Mouse (Mus musculus) CD4-positive, CD25-positive, alpha-beta regulatory T cell (primary cell): ENCODE measurements around the gene Olfr718-ps1. TPM values are rescaled to one million over a fixed set of nuclear protein-coding genes. Genes with fewer than 3 reads are reported as not detected.

ENCODE experiments used
- polyA plus RNA-seq: library from polyadenylated mRNA; unstranded; fragments of 100-300 nt; shearing (Covaris generic); gene quantifications from one replicate; pipeline ENCODE4 v1.2.1, GENCODE M21; 2017

Gene Olfr718-ps1
- 0.05 TPM for polyA plus RNA-seq

DNA sequence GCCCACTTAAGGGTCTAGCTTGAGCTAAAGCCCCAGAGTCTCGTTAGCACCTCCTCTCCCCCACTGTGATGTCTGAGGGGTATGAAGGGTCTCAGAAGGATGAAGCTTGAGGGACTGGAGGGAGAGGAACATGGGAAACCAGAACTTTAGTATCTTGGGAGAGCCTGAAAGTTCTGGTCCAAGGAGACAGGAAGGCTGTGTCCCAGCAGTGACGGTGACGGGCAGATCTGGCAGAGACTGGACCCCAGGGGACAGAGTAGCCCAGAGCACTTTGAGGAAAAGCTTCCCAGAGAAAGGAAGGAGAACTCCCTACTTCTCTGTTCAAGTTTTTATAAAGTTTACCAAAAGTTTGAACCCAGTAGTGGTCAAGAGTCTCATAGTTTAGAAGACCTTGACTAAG is at the start of gene Olfr718-ps1:
Gene Olfr718-ps1, minus strand, starts transcription at position 101 of the 400 bp plus-strand sequence.

DNA sequence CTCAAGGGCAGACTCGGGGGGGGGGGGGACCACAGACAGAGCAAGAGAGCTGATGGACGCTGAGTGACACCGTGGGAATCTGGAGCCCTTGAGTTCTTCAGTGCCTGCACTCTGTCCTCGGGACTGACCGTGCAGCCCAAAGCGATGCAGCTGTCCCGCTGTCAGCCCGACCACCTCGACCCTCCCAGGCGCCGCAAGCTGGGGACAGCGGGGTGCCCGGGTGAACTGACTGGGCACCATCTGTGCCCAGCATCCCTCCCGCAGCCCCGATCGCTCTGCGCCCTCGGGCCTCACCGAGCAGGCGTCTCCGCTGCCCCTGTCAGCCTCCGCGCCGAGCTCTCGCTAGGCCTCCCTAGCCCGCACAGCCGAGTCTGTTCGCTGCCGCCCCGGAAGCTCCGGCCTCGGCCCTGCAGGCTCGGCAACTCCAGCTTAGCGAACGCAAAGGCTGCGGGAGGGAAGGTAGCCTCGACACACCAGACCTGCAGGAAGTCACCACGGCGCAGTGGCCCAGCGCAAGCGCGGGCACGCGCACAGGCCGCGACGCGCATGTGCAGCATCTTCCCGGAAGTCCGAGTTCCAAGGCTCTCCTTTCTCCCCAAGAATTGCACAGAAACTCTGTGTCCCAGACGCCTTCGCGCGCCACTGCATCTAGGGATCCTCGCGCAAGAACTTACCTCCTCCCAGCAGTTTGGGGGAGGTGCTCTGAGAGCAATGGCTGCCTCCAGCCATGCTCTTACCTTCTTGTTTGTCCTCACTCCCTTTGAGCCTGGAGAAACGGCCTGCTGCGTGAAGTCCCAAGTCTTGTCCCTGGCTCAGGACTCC is 33.1 kb upstream of the Olfr718-ps1 start, which contains the start of the genes Rbak and Spdye4b:
Gene Rbak, minus strand, starts transcription at position 521 of the 822 bp plus-strand sequence.
Gene Spdye4b, plus strand, starts transcription at position 763 of the 822 bp plus-strand sequence.

DNA sequence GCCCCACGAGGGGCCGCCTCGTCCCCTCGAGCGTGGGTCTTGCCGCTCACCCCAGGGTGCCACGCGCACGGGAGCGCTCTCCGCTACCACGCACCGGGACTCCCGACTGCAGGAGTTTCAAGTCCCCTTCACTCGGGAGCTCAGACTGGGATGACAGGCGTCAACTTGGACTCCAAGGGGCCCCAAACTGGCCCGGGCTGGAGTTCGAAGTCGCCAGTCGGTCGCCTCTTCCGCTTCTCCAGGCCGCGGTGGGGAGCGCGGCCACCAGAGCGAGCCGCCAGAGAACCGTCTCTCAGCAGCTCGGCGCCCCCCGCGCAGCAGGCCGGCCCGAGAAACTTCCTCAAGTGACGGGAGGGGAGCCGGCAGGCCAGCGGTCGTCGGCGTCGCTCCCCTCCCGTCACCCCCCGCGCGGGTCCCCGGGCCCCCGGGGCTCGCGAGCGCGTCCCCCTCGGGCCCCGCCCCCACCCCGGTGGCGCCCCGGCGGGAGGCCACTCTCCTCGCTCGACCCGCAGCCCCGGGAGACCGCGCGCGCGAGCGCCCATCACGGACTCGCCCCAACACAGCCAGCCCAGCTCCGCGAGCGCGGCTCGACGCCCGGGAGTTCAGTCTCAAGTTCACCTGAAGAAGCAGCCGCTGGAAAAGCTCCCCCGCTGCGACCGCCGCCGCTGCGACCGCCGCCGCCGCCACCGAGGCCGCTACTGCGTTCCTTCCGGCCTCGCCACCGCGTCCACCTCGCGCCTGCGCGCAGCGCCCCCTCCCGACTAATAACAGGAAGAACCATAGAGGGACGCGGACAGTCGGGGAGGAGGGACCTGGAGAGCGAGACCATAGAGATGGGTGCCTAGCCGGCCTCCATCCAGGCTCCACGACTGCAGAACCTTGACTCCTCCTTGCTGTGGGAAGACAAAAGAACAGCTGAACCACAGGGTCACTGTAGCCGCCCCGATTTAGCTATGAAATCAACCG is 34.8 kb downstream of the Olfr718-ps1 start, which contains the start of gene Rnf216:
Gene Rnf216, minus strand, starts transcription at position 714 of the 966 bp plus-strand sequence.

Other genes starting within 250 kb of the Olfr718-ps1 start
- gene Actb, start 240.8 kb downstream of the Olfr718-ps1 start, polyA plus RNA-seq: 4,088 TPM
- gene Fscn1, start 187.2 kb downstream of the Olfr718-ps1 start, polyA plus RNA-seq: 0.35 TPM
- 48.8 TPM for gene Rnf216, start 34.6 kb downstream of the Olfr718-ps1 start, polyA plus RNA-seq
- 16.0 TPM for gene Rbak, start 33.2 kb upstream of the Olfr718-ps1 start, polyA plus RNA-seq
- gene Spdye4b, start 33.4 kb upstream of the Olfr718-ps1 start, polyA plus RNA-seq: 0.20 TPM
- not detected for gene Spdye4a, start 79.3 kb upstream of the Olfr718-ps1 start, polyA plus RNA-seq
- 30.0 TPM for gene Zfp12, start 87.6 kb upstream of the Olfr718-ps1 start, polyA plus RNA-seq
- gene Zfp316, start 122.4 kb upstream of the Olfr718-ps1 start, polyA plus RNA-seq: 3.1 TPM
- not detected for gene Zfp853, start 146.0 kb upstream of the Olfr718-ps1 start, polyA plus RNA-seq
- 44.7 TPM for gene E130309D02Rik, start 167.8 kb upstream of the Olfr718-ps1 start, polyA plus RNA-seq
- gene Zdhhc4, start 181.7 kb upstream of the Olfr718-ps1 start, polyA plus RNA-seq: 99.1 TPM
- not detected for gene Grid2ip, start 209.8 kb upstream of the Olfr718-ps1 start, polyA plus RNA-seq